Mouse (Mus musculus): ENCODE results near the gene Gm17067. TPM values are rescaled to one million over a fixed set of nuclear protein-coding genes. Genes with fewer than 3 reads are reported as not detected.
"Not testable (repeated sequence)": the region's sequence is repeated elsewhere in the genome, so short reads cannot be mapped to it uniquely, and the experiment has no call there.

Gm17067 gene
- total RNA-seq (2014; fragmentation: Nextera tagmentation) (not detected in 2 replicates), total RNA-seq (2017) (not detected in 2 replicates)

DNA sequence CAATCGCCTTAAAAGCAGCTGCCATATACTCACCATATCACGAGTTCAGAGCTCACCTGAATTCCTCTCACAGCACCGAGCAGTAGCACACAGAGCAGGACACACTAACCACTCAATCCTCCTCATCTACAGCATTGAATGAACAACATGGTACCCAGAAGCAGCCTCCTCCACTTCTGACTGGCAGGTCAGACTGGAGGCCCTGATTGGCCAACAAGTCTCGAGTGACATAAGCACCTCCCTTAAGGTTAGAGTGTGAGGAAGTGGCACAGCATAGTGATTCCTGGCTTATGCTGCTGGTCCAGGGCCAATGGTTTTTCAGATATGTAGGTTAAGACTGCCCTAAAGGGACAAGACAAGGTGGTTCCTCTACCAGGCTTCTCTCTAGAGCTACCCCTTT lies at the start of gene Gm17067:
TSS of gene Gm17067 (minus strand) at position 101 of the 400 bp plus-strand sequence.
- ATAC-seq (replicated peaks; ENCODE audit: poor library complexity, severe bottlenecking), result not testable (repeated sequence)

DNA sequence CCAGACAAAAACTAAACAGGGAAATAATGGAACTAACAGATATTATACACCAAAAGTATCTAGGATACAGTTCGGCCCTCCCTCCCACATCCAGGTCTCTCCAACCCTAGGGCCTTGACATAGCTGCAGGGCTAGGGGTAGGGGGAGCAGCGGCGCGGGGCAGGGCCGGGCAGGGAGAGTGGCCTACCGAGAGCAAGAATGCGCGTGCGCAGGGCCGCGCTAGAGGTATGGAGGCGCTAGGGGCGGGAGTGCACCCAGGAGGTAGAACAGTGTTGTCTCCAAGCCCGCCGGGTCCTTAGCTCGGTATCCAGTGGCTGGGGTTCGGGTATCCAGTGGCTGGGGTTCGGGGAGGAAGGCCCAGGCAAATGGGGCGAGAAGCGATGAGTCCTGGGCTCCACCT lies 23.0 kb upstream of the Gm17067 start:
- ATAC-seq (replicated peaks; ENCODE audit: poor library complexity, severe bottlenecking), result no peak

DNA sequence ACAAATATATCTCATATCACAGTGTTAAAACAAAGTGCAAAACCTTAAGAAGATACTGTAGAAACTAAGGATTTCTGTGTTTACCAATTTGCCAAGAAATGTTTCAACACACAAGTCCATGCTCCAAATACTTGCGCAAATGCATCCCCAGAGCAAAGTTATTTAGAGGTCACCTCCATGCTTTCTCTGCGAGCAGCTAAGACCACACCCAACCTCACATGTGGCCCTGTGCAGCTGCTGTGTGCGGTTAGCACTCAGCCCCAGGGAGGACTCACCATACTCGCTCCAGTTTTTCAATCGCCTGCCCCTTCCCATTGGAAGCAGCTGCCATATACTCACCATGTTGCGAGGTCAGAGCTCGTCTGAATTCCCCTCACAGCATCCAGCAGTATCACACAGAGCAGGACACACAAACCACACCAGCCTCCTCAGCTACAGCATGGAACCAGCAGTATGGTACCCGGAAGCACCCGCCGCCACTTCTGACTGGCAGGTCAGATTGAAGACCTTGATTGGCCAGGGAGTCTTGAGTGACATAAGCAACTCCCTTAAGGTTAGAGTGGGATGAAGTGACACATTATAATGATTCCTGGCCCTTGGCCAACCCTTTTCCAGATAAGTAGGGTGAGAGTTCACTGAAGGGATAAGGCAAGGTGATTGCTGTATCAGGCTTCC lies 11.9 kb upstream of the Gm17067 start:
- no peak for ATAC-seq (replicated peaks; ENCODE audit: poor library complexity, severe bottlenecking)

DNA sequence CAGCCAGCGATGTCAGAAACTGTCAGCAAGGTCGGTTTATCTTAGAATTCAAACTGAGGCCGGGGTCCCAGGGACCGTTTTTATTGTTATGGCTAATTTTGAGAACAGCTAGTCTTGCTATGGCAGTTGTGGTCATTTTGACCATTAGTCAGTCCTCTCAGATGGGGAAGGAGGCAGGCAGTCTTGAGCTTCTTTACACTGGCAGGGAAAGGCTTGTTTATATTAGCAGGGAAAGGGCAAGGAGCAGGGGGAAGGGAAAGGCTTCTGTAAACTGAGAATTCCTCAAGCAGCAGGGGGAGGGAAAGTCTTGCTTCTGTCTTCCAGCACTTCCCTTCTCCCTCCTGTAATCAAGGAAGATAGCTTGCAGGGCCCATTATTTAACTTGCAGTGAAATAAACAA lies 33.6 kb downstream of the Gm17067 start:
- ATAC-seq (replicated peaks; ENCODE audit: poor library complexity, severe bottlenecking), result 0 out of 2 replicates have a peak, but pooled peaks have one; percentile 5

DNA sequence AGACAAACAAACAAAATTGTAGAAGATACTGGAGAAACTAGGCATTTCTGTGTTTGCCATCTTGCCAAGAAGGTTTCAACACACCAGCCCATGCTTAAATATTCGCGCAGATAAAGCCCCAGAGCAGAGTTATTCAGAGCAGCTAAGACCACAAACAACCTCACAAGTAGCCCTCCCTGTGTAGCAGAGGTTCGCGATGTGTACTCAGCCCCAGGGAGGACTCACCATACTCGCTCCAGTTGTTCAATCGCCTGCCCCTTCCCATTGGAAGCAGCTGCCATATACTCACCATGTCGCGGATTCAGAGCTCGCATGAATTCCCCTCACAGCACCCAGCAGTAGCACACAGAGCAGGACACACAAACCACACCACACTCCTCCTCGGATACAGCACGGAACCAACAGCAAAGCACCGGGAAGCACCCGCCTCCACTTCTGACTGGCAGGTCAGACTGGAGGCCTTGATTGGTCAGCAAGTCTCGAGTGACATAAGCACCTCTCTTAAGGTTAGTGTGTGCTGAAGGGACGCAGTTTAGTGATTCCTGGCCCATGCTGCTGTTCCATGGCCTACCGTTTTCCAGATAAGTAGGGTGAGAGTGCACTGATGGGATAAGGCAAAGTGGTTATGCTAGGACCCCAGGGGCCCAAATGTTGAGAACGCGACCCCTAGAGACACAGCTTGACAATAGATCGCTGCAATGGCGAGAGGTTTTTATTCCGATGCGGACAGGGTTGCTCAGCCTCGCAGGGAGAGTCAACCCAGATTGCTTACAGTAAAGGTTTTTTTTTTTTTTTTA lies 34.3 kb downstream of the Gm17067 start, which contains the start of gene Zfp975:
TSS of gene Zfp975 (minus strand) at position 381 of the 797 bp plus-strand sequence.
- ATAC-seq (replicated peaks; ENCODE audit: poor library complexity, severe bottlenecking), result peak; percentile 100

DNA sequence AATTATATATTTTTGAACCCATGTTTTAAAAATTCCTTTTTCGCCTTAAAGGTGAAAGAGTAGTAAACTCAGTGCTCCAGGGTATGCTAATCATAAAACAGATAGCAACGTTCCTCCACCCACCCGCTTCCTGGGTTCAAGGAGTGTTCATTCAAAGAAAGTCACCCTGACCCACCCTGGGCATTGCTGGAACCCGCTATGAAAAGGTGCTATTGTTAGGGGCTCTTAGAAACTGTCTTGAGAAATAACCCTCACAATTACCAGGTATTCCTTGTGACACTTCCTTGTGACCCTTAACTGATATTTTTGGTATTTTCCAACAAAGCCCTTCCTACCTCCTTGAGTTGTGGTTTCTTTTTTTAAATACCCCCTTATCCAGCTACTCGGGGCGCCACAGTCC lies 46.7 kb downstream of the Gm17067 start:
- ATAC-seq (replicated peaks; ENCODE audit: poor library complexity, severe bottlenecking), result not testable (repeated sequence)

DNA sequence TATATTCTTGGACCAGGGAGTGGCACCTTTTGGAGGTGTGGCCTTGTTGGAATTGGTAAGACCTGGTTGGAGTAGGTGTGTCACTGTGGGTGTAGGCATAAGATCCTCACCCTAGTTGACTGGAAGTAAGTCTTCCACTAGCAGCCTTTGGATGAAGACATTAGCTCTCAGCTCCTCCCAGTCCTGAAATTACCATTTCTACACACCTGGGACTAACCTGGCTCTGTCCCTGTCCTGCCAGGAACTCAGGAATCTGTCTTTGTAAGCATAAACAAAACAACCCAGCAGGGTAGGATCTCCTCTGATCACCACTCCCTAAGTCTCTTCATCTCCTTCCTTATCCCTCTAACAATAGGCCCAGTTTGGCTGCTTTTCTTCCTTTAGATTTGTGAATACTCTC lies 47.2 kb downstream of the Gm17067 start:
- ATAC-seq (replicated peaks; ENCODE audit: poor library complexity, severe bottlenecking), result not testable (repeated sequence)

DNA sequence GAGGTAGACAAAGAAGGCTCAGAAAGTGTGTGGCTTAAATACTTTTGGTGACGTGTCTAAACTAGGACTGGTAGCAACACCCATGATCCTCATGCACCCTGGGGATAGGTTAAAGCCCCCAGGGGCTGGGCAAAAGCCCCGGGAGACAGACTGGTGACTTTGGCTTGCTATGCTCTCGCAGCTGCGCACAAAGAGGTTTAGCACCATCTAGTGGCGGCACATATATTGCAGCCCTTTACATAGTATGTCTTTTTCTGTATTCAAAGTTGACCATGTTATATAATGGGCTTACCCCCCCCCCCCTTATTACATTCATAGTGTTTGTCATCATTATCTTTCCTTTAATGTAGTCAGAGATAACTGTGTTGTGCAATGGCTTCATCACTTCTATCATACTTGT lies 66.7 kb downstream of the Gm17067 start:
- ATAC-seq (replicated peaks; ENCODE audit: poor library complexity, severe bottlenecking), result not testable (repeated sequence)

Other genes starting within 250 kb of the Gm17067 start
- 26.6 and 38.7 TPM in 2 replicates for gene Zfp141, start 221.3 kb downstream of the Gm17067 start, total RNA-seq (2014; fragmentation: Nextera tagmentation)
- 42.9 and 52.0 TPM in 2 replicates for gene Zfp141, start 221.3 kb downstream of the Gm17067 start, total RNA-seq (2017)
- gene Gm21028, start 148.4 kb downstream of the Gm17067 start, total RNA-seq (2014; fragmentation: Nextera tagmentation), result not detected in 2 replicates
- not detected in 2 replicates for gene Gm21028, start 148.4 kb downstream of the Gm17067 start, total RNA-seq (2017)
- not detected in 2 replicates for gene Zfp977, start 134.5 kb downstream of the Gm17067 start, total RNA-seq (2014; fragmentation: Nextera tagmentation)
- 1.0 TPM in 1 of 2 replicates, not detected in the other for gene Zfp977, start 134.5 kb downstream of the Gm17067 start, total RNA-seq (2017)
- 5.5 and 8.4 TPM in 2 replicates for gene Zfp976, start 84.4 kb downstream of the Gm17067 start, total RNA-seq (2014; fragmentation: Nextera tagmentation)
- gene Zfp976, start 84.4 kb downstream of the Gm17067 start, total RNA-seq (2017), result 5.4 and 5.7 TPM in 2 replicates
- 9.9 and 11.9 TPM in 2 replicates for gene Zfp975, start 34.3 kb downstream of the Gm17067 start, total RNA-seq (2014; fragmentation: Nextera tagmentation)
- gene Zfp975, start 34.3 kb downstream of the Gm17067 start, total RNA-seq (2017), result 4.5 and 7.6 TPM in 2 replicates
- not detected in 2 replicates for gene Vmn2r62, start 66.5 kb upstream of the Gm17067 start, total RNA-seq (2014; fragmentation: Nextera tagmentation)
- not detected in 2 replicates for gene Vmn2r62, start 66.5 kb upstream of the Gm17067 start, total RNA-seq (2017)
- gene Gm2381, start 140.2 kb upstream of the Gm17067 start, total RNA-seq (2014; fragmentation: Nextera tagmentation), result not detected in 2 replicates
- gene Gm2381, start 140.2 kb upstream of the Gm17067 start, total RNA-seq (2017), result not detected in 2 replicates
- not detected in 2 replicates for gene Vmn2r63, start 206.8 kb upstream of the Gm17067 start, total RNA-seq (2014; fragmentation: Nextera tagmentation)
- gene Vmn2r63, start 206.8 kb upstream of the Gm17067 start, total RNA-seq (2017), result not detected in 2 replicates